20 mouse cellular contexts compared by ENCODE assay signal in the genomic region with DNA sequence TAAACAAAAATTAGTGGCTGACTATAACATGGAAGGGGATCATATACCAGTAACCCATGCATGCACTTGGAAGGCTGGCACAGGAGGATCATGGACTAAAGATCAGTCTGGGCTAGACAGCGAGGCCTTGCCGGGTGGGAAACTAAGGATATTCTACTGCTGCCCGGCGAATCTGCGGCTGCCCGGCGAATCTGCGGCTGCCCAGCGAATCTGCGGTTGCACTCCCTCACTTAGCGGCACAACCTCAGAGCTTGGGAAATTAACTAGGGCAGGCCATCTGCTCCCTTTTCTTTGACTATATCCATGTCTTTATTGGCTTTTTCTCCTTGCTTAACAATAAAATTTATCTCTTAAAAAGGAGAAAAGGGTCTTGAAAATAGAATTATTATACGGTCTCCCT. TPM values are rescaled to one million over a fixed set of nuclear protein-coding genes. Genes with fewer than 3 reads are reported as not detected.
DNase-seq lines count a peak whose midpoint lies in the region; ATAC-seq and TF ChIP-seq lines count a peak whose summit lies in the region.
"Had no signal": no experiment of that assay in that cellular context is flagged by ENCODE, and none has a peak within 500 bp of the region (broad histone marks: within the 10 kb centered on the region; RNA-seq: fewer than 3 reads in every experiment).

No protein-coding gene starts in this region.

- peaks cover 5% of the 10 kb centered on the region; the same call in 1 of the 2 replicates for H3K4me1 ChIP-seq in neural tube, embryonic 15.5 days
- H3K4me1 ChIP-seq: heart, embryonic 15.5 days; lung, embryonic 15.5 days had no signal

- H3K36me3 ChIP-seq in neural tube, embryonic 15.5 days: no peaks in the 10 kb centered on the region
- H3K36me3 ChIP-seq: embryonic facial prominence, embryonic 12.5 days; heart, embryonic 15.5 days; lung, embryonic 15.5 days had no signal

- 0 out of 2 replicates have a peak, but pooled peaks have one; percentile 17 for ATAC-seq in frontal cortex, adult (ENCODE audit: low TSS enrichment)
- ATAC-seq in neural tube, embryonic 15.5 days (ENCODE audit: low FRiP score): no peak; the same call in 1 of the 2 replicates
- ATAC-seq: intestine, embryonic 16.5 days had no signal

- H3K4me2 ChIP-seq in neural tube, embryonic 15.5 days: peak overlapping the region; percentile 15
- H3K4me2 ChIP-seq: embryonic facial prominence, embryonic 12.5 days; heart, embryonic 15.5 days; lung, embryonic 15.5 days had no signal

- intact Hi-C loops in left cerebral cortex, adult 2 months (cut with DNase I): no loop called here

- TF ChIP-seq CTCF in left cerebral cortex, adult 2 months (IDR thresholded peaks at IDR 0.05): no peak

- no peak for DNase-seq in frontal cortex, adult 2 months (ENCODE audit: extremely low spot score in 1 of 2, low spot score in 1 of 2)
- no peak for DNase-seq in left cerebral cortex, adult 2 months (ENCODE audit: extremely low spot score in 1 of 2, low spot score in 2 of 2)
- no peak for DNase-seq in left cerebral cortex, adult 9 months (ENCODE audit: low spot score in 2 of 2)
- peak; percentile 28 for DNase-seq in right cerebral cortex, postnatal 14 days
- no peak for DNase-seq in right cerebral cortex, postnatal 36 days (ENCODE audit: low spot score in 2 of 2)
- DNase-seq in lung, postnatal 10 days: no peak
- DNase-seq: adrenal gland, adult 2 months; cerebellum, adult 9-11 months; gastrocnemius, postnatal 36 days; heart, postnatal 4 days; thymus, postnatal 14 days had no signal

- H3K27ac ChIP-seq in left cerebral cortex, adult 2 months: peak overlapping the region; percentile 75; the same call in 1 of the 2 replicates
- H3K27ac ChIP-seq in neural tube, embryonic 15.5 days (replicated peaks): no peak overlapping the region
- H3K27ac ChIP-seq: embryonic facial prominence, embryonic 12.5 days; heart, embryonic 15.5 days; liver, embryonic 14.5 days; lung, embryonic 15.5 days; stomach, postnatal 0 days had no signal

- H3K4me3 ChIP-seq in left cerebral cortex, adult 2 months: no peak overlapping the region
- H3K4me3 ChIP-seq in neural tube, embryonic 15.5 days (replicated peaks): no peak overlapping the region
- H3K4me3 ChIP-seq: embryonic facial prominence, embryonic 12.5 days; erythroblast, embryonic 14.5 days; heart, embryonic 15.5 days; lung, embryonic 15.5 days had no signal

- 54% methylated on average over 12 of the region's 12 CpGs for WGBS in neural tube, embryonic 15.5 days

- no peaks in the 10 kb centered on the region for H3K9me3 ChIP-seq in neural tube, embryonic 15.5 days (replicated peaks)
- H3K9me3 ChIP-seq: embryonic facial prominence, embryonic 12.5 days; heart, embryonic 15.5 days; lung, embryonic 15.5 days had no signal

- H3K9ac ChIP-seq in neural tube, embryonic 15.5 days (replicated peaks): no peak overlapping the region
- H3K9ac ChIP-seq: embryonic facial prominence, embryonic 12.5 days; heart, embryonic 15.5 days; liver, embryonic 14.5 days; lung, embryonic 15.5 days had no signal

- H3K27me3 ChIP-seq in neural tube, embryonic 15.5 days (replicated peaks): no peaks in the 10 kb centered on the region
- H3K27me3 ChIP-seq: embryonic facial prominence, embryonic 12.5 days; heart, embryonic 15.5 days; lung, embryonic 15.5 days had no signal

RNA-seq across cellular contexts. Expression of a gene that starts 14.6 kb away (rescaled TPM):
- polyA plus RNA-seq in frontal cortex, adult 2 months (2012; rRNA removed): 56.9 and 60.6 TPM in 2 replicates
- 10 to 100 TPM; 53.0 to 57.6 TPM for total RNA-seq in left cerebral cortex, adult 2 months (2021)
- 48.3 and 63.2 TPM in 2 replicates for polyA plus RNA-seq in neural tube, embryonic 15.5 days (2015; fragmentation: Nextera tagmentation; extraction: Ambion mirVana)
